Comparison of ENCODE assay signal across 8 mouse cellular contexts in genomic region chr11:51615129-51615528, GRCm38 (mm10). TPM values are rescaled to one million over a fixed set of nuclear protein-coding genes. Genes with fewer than 3 reads are reported as not detected.
A peak's percentile ranks its signal among the peaks of the same experiment; 100 is the strongest.
DNase-seq lines count a peak whose midpoint lies in the region; ATAC-seq lines count a peak whose summit lies in the region.

No protein-coding gene starts in this region.

- no peak for ATAC-seq in embryonic facial prominence, embryonic 14.5 days (ENCODE audit: low read depth)
- no peak for ATAC-seq in intestine, embryonic 14.5 days (replicated peaks; ENCODE audit: low FRiP score, low TSS enrichment, low read depth)

- peak; percentile 40 to 55 for DNase-seq in heart, adult 18-20 months
- DNase-seq in heart, postnatal 36 days, result no peak
- peak; percentile 79 for DNase-seq in embryonic facial prominence, embryonic 14.5 days (ENCODE audit: low spot score)
- DNase-seq in intestine, embryonic 14.5 days (ENCODE audit: low spot score), result no peak
- DNase-seq in lung, postnatal 36 days, result peak; percentile 70
- no peak for DNase-seq in ovary, adult 18-20 months (ENCODE audit: low spot score)
- no peak for DNase-seq in frontal cortex, postnatal 36 days (ENCODE audit: low spot score in 2 of 2)
- DNase-seq in ovary, postnatal 36 days (ENCODE audit: low spot score), result no peak

- peak overlapping the region; percentile 74 for H3K4me2 ChIP-seq in embryonic facial prominence, embryonic 14.5 days (ENCODE audit: low read depth, low read length)
- peak overlapping the region; percentile 76 for H3K4me2 ChIP-seq in intestine, embryonic 14.5 days (ENCODE audit: low read length)

- peaks cover 12% of the 10 kb centered on the region; the same call in 1 of the 2 replicates for H3K4me1 ChIP-seq in embryonic facial prominence, embryonic 14.5 days (ENCODE audit: control insufficient read depth, insufficient read depth, low read length)
- H3K4me1 ChIP-seq in intestine, embryonic 14.5 days (replicated peaks; ENCODE audit: control insufficient read depth, insufficient read depth, low read length), result peaks cover 10% of the 10 kb centered on the region; the same call in 1 of the 2 replicates

- no peaks in the 10 kb centered on the region for H3K36me3 ChIP-seq in embryonic facial prominence, embryonic 14.5 days (ENCODE audit: control insufficient read depth, insufficient read depth, low read length)
- H3K36me3 ChIP-seq in intestine, embryonic 14.5 days (ENCODE audit: control insufficient read depth, insufficient read depth, low read length), result no peaks in the 10 kb centered on the region

- H3K27ac ChIP-seq in embryonic facial prominence, embryonic 14.5 days (replicated peaks; ENCODE audit: low read depth, low read length), result peak overlapping the region; percentile 87
- peak overlapping the region; percentile 89 for H3K27ac ChIP-seq in intestine, embryonic 14.5 days (ENCODE audit: low read depth)

- no peaks in the 10 kb centered on the region for H3K27me3 ChIP-seq in embryonic facial prominence, embryonic 14.5 days (replicated peaks; ENCODE audit: control insufficient read depth, insufficient read depth, low read length)
- no peaks in the 10 kb centered on the region for H3K27me3 ChIP-seq in intestine, embryonic 14.5 days (replicated peaks; ENCODE audit: control insufficient read depth, insufficient read depth, low read length)

- no peaks in the 10 kb centered on the region for H3K9me3 ChIP-seq in embryonic facial prominence, embryonic 14.5 days (ENCODE audit: control insufficient read depth, low read length)
- H3K9me3 ChIP-seq in intestine, embryonic 14.5 days (ENCODE audit: control insufficient read depth, low read length), result no peaks in the 10 kb centered on the region

- intact Hi-C loops in heart, postnatal 36 days (cut with DNase I), result loop anchor here (10.0 kb wide), 1 partner anchor 380 kb away; no protein-coding TSS in a partner anchor

- H3K4me3 ChIP-seq in embryonic facial prominence, embryonic 14.5 days (ENCODE audit: low read depth, low read length), result peak overlapping the region; percentile 40
- peak overlapping the region; percentile 36 for H3K4me3 ChIP-seq in intestine, embryonic 14.5 days (ENCODE audit: low read depth, low read length)

- 22% methylated on average over 7 of the region's 7 CpGs for WGBS in embryonic facial prominence, embryonic 14.5 days
- WGBS in intestine, embryonic 14.5 days, result 31% methylated on average over 7 of the region's 7 CpGs

- H3K9ac ChIP-seq in embryonic facial prominence, embryonic 14.5 days (ENCODE audit: low read depth, low read length), result peak overlapping the region; percentile 66
- peak overlapping the region; percentile 58 for H3K9ac ChIP-seq in intestine, embryonic 14.5 days (ENCODE audit: low read length)

RNA-seq across cellular contexts. Expression of gene Nhp2, which starts 4.4 kb away (rescaled TPM):
- total RNA-seq in heart, adult 18-20 months (2021), result 10 to 100 TPM; 21.8 to 23.6 TPM
- total RNA-seq in heart, postnatal 36 days (2021), result 10 to 100 TPM; 20.2 to 25.2 TPM
- polyA plus RNA-seq in embryonic facial prominence, embryonic 14.5 days (2014; fragmentation: Nextera tagmentation; extraction: Ambion mirVana), result 158 and 162 TPM in 2 replicates
- polyA plus RNA-seq in intestine, embryonic 14.5 days (2014; fragmentation: Nextera tagmentation; extraction: Ambion mirVana), result 221 and 226 TPM in 2 replicates

RNA-seq across cellular contexts. Expression of gene Hnrnpab, which starts 8.5 kb away (rescaled TPM):
- total RNA-seq in heart, adult 18-20 months (2021), result 100 to 1,000 TPM; 132 to 133 TPM
- total RNA-seq in heart, postnatal 36 days (2021), result 100 to 1,000 TPM; 135 to 143 TPM
- polyA plus RNA-seq in embryonic facial prominence, embryonic 14.5 days (2014; fragmentation: Nextera tagmentation; extraction: Ambion mirVana), result 433 and 475 TPM in 2 replicates
- 494 and 527 TPM in 2 replicates for polyA plus RNA-seq in intestine, embryonic 14.5 days (2014; fragmentation: Nextera tagmentation; extraction: Ambion mirVana)

RNA-seq across cellular contexts. Expression of gene Rmnd5b, which starts 20.6 kb away (rescaled TPM):
- total RNA-seq in heart, adult 18-20 months (2021), result 10 to 100 TPM; 15.7 to 16.4 TPM
- total RNA-seq in heart, postnatal 36 days (2021), result 10 to 100 TPM; 14.5 to 16.0 TPM
- 44.2 and 50.4 TPM in 2 replicates for polyA plus RNA-seq in embryonic facial prominence, embryonic 14.5 days (2014; fragmentation: Nextera tagmentation; extraction: Ambion mirVana)
- polyA plus RNA-seq in intestine, embryonic 14.5 days (2014; fragmentation: Nextera tagmentation; extraction: Ambion mirVana), result 42.7 and 44.0 TPM in 2 replicates

RNA-seq across cellular contexts. Expression of gene Phykpl, which starts 30.6 kb away (rescaled TPM):
- total RNA-seq in heart, adult 18-20 months (2021), result 1 to 10 TPM; 7.8 to 8.5 TPM
- total RNA-seq in heart, postnatal 36 days (2021), result 10 to 100 TPM in 1 of 2 experiments, 1 to 10 TPM in 1; 9.8 to 10.2 TPM
- 15.2 and 17.4 TPM in 2 replicates for polyA plus RNA-seq in embryonic facial prominence, embryonic 14.5 days (2014; fragmentation: Nextera tagmentation; extraction: Ambion mirVana)
- 21.5 and 22.8 TPM in 2 replicates for polyA plus RNA-seq in intestine, embryonic 14.5 days (2014; fragmentation: Nextera tagmentation; extraction: Ambion mirVana)

RNA-seq across cellular contexts. Expression of gene N4bp3, which starts 35.5 kb away (rescaled TPM):
- total RNA-seq in heart, adult 18-20 months (2021), result 10 to 100 TPM in 1 of 2 experiments, 1 to 10 TPM in 1; 9.4 to 11.4 TPM
- total RNA-seq in heart, postnatal 36 days (2021), result 10 to 100 TPM; 13.4 to 16.3 TPM
- 32.1 and 37.8 TPM in 2 replicates for polyA plus RNA-seq in embryonic facial prominence, embryonic 14.5 days (2014; fragmentation: Nextera tagmentation; extraction: Ambion mirVana)
- polyA plus RNA-seq in intestine, embryonic 14.5 days (2014; fragmentation: Nextera tagmentation; extraction: Ambion mirVana), result 15.3 and 17.3 TPM in 2 replicates

Comparison
In these comparisons a context has a peak if more than half of its experiments do, and no peak if none do; other contexts are left out.
1. DNase-seq: peak in heart, adult 18-20 months (2 of 2), embryonic facial prominence, embryonic 14.5 days (single experiment) and lung, postnatal 36 days (single experiment); none in heart, postnatal 36 days (0 of 2), intestine, embryonic 14.5 days (single experiment), ovary, adult 18-20 months (single experiment), frontal cortex, postnatal 36 days (0 of 2) and ovary, postnatal 36 days (single experiment).